Mouse (Mus musculus): ENCODE measurements around the gene Pde8b.

DNA sequence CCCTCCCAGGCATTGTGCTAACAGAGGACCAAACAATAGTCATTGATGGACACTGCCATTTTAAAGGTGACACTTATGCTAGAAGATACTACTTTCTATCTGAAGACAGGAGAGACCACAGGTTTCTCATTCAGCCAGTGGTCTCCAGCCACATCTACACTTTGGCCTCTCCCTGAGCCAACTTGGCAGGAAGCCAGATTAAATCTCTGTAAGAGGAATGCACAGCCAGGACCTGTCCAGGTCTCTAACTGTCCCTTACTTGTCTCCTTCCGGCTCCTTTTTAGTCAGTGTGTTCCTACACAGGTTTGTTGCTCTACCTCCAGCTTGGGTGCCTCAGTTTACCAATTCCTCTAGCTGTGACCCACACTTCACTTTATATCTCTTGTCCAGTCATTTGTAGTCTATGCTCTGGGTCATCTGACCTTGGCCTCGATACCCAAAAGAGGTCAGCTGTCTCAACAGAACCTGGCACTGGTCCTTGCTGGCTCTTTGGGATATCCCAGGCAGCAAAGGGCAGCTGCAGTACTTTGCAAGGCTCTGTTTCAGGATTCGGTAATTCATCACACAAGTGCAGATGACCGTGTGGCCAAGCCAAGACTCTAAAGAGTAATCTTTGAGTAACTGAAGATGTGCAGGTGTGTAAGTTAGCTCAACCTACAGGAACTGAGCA lies 124.5 kb downstream of the Pde8b start:
- no peak for TF ChIP-seq CTCF (IDR thresholded peaks at IDR 0.05; ENCODE audit: borderline replicate concordance, control insufficient read depth, extremely low read depth, insufficient read depth, low read length, poor library complexity)
- TF ChIP-seq POLR2A (IDR thresholded peaks at IDR 0.05; ENCODE audit: control insufficient read depth, extremely low read depth, insufficient read depth, low read length, poor library complexity), result no peak
